Mouse (Mus musculus) cerebellum, adult 11-12 months (tissue): ENCODE results near the gene Vmn1r30.

Experiments used
- DNase-seq: peaks from one replicate; pipeline ENCODE4 v3.0.0; 2022

The Vmn1r30 gene

GRCm38 (mm10) chr6:58443285-58443684 lies at the start of gene Vmn1r30:
Gene Vmn1r30, minus strand, starts transcription at chr6:58443385.
- no peak for DNase-seq

- DNase-seq: no peak
Measured at GRCm38 (mm10) chr6:58475230-58475629, 32.0 kb upstream of the Vmn1r30 start, which contains the start of gene Vmn1r31. Gene Vmn1r31, minus strand, starts transcription at chr6:58475330.
